Mouse (Mus musculus) layer of hippocampus, adult 9-10 months (tissue): ENCODE data around the gene Cycs.
A peak's percentile ranks its signal among the peaks of the same experiment; 100 is the strongest.

ENCODE experiments used
- DNase-seq: peaks from one replicate; pipeline ENCODE4 v3.0.0; 2022; ENCODE audit warnings: low spot score

Gene Cycs

GRCm38 (mm10) chr6:50545412-50546043, 20.8 kb downstream of the Cycs start:
- DNase-seq = no peak

GRCm38 (mm10) chr6:50542535-50542934, 23.8 kb downstream of the Cycs start:
- DNase-seq = no peak

GRCm38 (mm10) chr6:50539641-50540040, 26.7 kb downstream of the Cycs start:
- DNase-seq = no peak

GRCm38 (mm10) chr6:50536461-50536892, 29.9 kb downstream of the Cycs start:
- DNase-seq = peak; percentile 37

- no peak for DNase-seq
Measured at GRCm38 (mm10) chr6:50535346-50535745, 31.0 kb downstream of the Cycs start.

- DNase-seq = no peak
Measured at GRCm38 (mm10) chr6:50531920-50532319, 34.4 kb downstream of the Cycs start.

GRCm38 (mm10) chr6:50531003-50531402, 35.3 kb downstream of the Cycs start:
- DNase-seq = no peak

- no peak for DNase-seq
Measured at GRCm38 (mm10) chr6:50529194-50529593, 37.1 kb downstream of the Cycs start.

- no peak for DNase-seq
Measured at GRCm38 (mm10) chr6:50527416-50527815, 38.9 kb downstream of the Cycs start.

GRCm38 (mm10) chr6:50526597-50527024, 39.7 kb downstream of the Cycs start:
- DNase-seq = no peak

- DNase-seq = no peak
Measured at GRCm38 (mm10) chr6:50525846-50526245, 40.5 kb downstream of the Cycs start.

- no peak for DNase-seq
Measured at GRCm38 (mm10) chr6:50524261-50524896, 42.0 kb downstream of the Cycs start.

GRCm38 (mm10) chr6:50522772-50523171, 43.6 kb downstream of the Cycs start:
- DNase-seq = no peak

- DNase-seq = no peak
Measured at GRCm38 (mm10) chr6:50521532-50522135, 44.7 kb downstream of the Cycs start.

GRCm38 (mm10) chr6:50520139-50520538, 46.2 kb downstream of the Cycs start:
- no peak for DNase-seq

- DNase-seq = no peak
Measured at GRCm38 (mm10) chr6:50518371-50518770, 48.0 kb downstream of the Cycs start.
